Mouse (Mus musculus): ENCODE data around the gene Ammecr1. TPM values are rescaled to one million over a fixed set of nuclear protein-coding genes. Genes with fewer than 3 reads are reported as not detected.

Gene Ammecr1
- polyA plus RNA-seq, 1 experiment from 2014 or later, result 8.7 TPM

- no peak overlapping the region for H3K4me2 ChIP-seq (replicated peaks)
- no peaks in the 10 kb centered on the region for H3K9me3 ChIP-seq
- H3K4me1 ChIP-seq, result no peaks in the 10 kb centered on the region
- no peak for ATAC-seq (ENCODE audit: low FRiP score, low read depth)
- WGBS, result 74% methylated on average over 4 of the region's 4 CpGs
- H3K36me3 ChIP-seq, result no peaks in the 10 kb centered on the region
- H3K27me3 ChIP-seq (replicated peaks), result no peaks in the 10 kb centered on the region; the same call in 1 of the 2 replicates
- H3K9ac ChIP-seq, result no peak overlapping the region
- H3K27ac ChIP-seq, result no peak overlapping the region
- H3K4me3 ChIP-seq, result no peak overlapping the region
Measured at GRCm38 (mm10) chrX:142979224-142979623, 12.7 kb upstream of the Ammecr1 start.

GRCm38 (mm10) chrX:142972443-142972970 is 6.0 kb upstream of the Ammecr1 start:
- H3K36me3 ChIP-seq, result no peaks in the 10 kb centered on the region
- no peak overlapping the region for H3K4me3 ChIP-seq
- H3K27me3 ChIP-seq (replicated peaks), result peaks cover 5% of the 10 kb centered on the region; the same call in 1 of the 2 replicates
- ATAC-seq (ENCODE audit: low FRiP score, low read depth), result no peak
- H3K9ac ChIP-seq, result no peak overlapping the region
- no peaks in the 10 kb centered on the region for H3K9me3 ChIP-seq
- no peak overlapping the region for H3K4me2 ChIP-seq (replicated peaks)
- 38% methylated on average over 7 of the region's 7 CpGs for WGBS
- H3K4me1 ChIP-seq, result no peaks in the 10 kb centered on the region
- H3K27ac ChIP-seq, result no peak overlapping the region

GRCm38 (mm10) chrX:142971759-142972158 is 5.2 kb upstream of the Ammecr1 start:
- H3K27me3 ChIP-seq (replicated peaks), result peaks cover 5% of the 10 kb centered on the region; the same call in 1 of the 2 replicates
- H3K9me3 ChIP-seq, result no peaks in the 10 kb centered on the region
- no peak overlapping the region for H3K27ac ChIP-seq
- H3K9ac ChIP-seq, result no peak overlapping the region
- 90% methylated on average over 3 of the region's 3 CpGs for WGBS
- no peaks in the 10 kb centered on the region for H3K4me1 ChIP-seq
- H3K4me2 ChIP-seq (replicated peaks), result no peak overlapping the region
- no peak overlapping the region for H3K4me3 ChIP-seq
- ATAC-seq (ENCODE audit: low FRiP score, low read depth), result no peak
- no peaks in the 10 kb centered on the region for H3K36me3 ChIP-seq

- Histone ChIP-seq H3K4me1 (no peaks in the 10 kb centered on the region), H3K27me3 (replicated peaks) (0 out of 2 replicates have a peak, but pooled peaks cover 6% of the 10 kb centered on the region), H3K4me2 (replicated peaks) (peak overlapping the region; percentile 50), H3K27ac (no peak overlapping the region), H3K9me3 (no peaks in the 10 kb centered on the region), H3K36me3 (no peaks in the 10 kb centered on the region), H3K9ac (no peak overlapping the region), H3K4me3 (peak overlapping the region; percentile 57)
- no peak for ATAC-seq (ENCODE audit: low FRiP score, low read depth)
- 41% methylated on average over 7 of the region's 7 CpGs for WGBS
Measured at GRCm38 (mm10) chrX:142967067-142967466, 539 bp upstream of the Ammecr1 start.

GRCm38 (mm10) chrX:142965236-142966007 is 1.1 kb downstream of the Ammecr1 start:
- 21% methylated on average over 23 of the region's 23 CpGs for WGBS
- Histone ChIP-seq H3K4me1 (no peaks in the 10 kb centered on the region), H3K9me3 (no peaks in the 10 kb centered on the region), H3K4me3 (peak overlapping the region; percentile 57), H3K27me3 (replicated peaks) (0 out of 2 replicates have a peak, but pooled peaks cover 6% of the 10 kb centered on the region), H3K36me3 (no peaks in the 10 kb centered on the region), H3K27ac (no peak overlapping the region), H3K9ac (peak overlapping the region; percentile 72), H3K4me2 (replicated peaks) (peak overlapping the region; percentile 67)
- peak; percentile 23; the same call in 1 of the 2 replicates for ATAC-seq (ENCODE audit: low FRiP score, low read depth)

- Histone ChIP-seq H3K9ac (no peak overlapping the region), H3K4me3 (no peak overlapping the region), H3K27ac (no peak overlapping the region), H3K4me2 (replicated peaks) (no peak overlapping the region), H3K9me3 (no peaks in the 10 kb centered on the region), H3K36me3 (no peaks in the 10 kb centered on the region), H3K27me3 (replicated peaks) (no peaks in the 10 kb centered on the region), H3K4me1 (no peaks in the 10 kb centered on the region)
- no peak for ATAC-seq (ENCODE audit: low FRiP score, low read depth)
- WGBS, result 83% methylated on average over 2 of the region's 2 CpGs
Measured at GRCm38 (mm10) chrX:142960434-142960833, 6.1 kb downstream of the Ammecr1 start.

GRCm38 (mm10) chrX:142959674-142960307 is 6.7 kb downstream of the Ammecr1 start:
- Histone ChIP-seq H3K36me3 (no peaks in the 10 kb centered on the region), H3K4me2 (replicated peaks) (no peak overlapping the region), H3K27me3 (replicated peaks) (no peaks in the 10 kb centered on the region), H3K4me3 (no peak overlapping the region), H3K9ac (no peak overlapping the region), H3K9me3 (no peaks in the 10 kb centered on the region), H3K27ac (no peak overlapping the region), H3K4me1 (no peaks in the 10 kb centered on the region)
- ATAC-seq (ENCODE audit: low FRiP score, low read depth), result no peak
- 85% methylated on average over 4 of the region's 4 CpGs for WGBS

- Histone ChIP-seq H3K9ac (no peak overlapping the region), H3K4me3 (no peak overlapping the region), H3K4me2 (replicated peaks) (no peak overlapping the region), H3K27ac (no peak overlapping the region), H3K27me3 (replicated peaks) (no peaks in the 10 kb centered on the region), H3K36me3 (no peaks in the 10 kb centered on the region), H3K4me1 (no peaks in the 10 kb centered on the region), H3K9me3 (no peaks in the 10 kb centered on the region)
- no peak for ATAC-seq (ENCODE audit: low FRiP score, low read depth)
- 91% methylated on average over 4 of the region's 4 CpGs for WGBS
Measured at GRCm38 (mm10) chrX:142928430-142928829, 38.1 kb downstream of the Ammecr1 start.

- Histone ChIP-seq H3K9me3 (no peaks in the 10 kb centered on the region), H3K4me2 (replicated peaks) (no peak overlapping the region), H3K27me3 (replicated peaks) (no peaks in the 10 kb centered on the region), H3K27ac (no peak overlapping the region), H3K36me3 (no peaks in the 10 kb centered on the region), H3K9ac (no peak overlapping the region), H3K4me3 (no peak overlapping the region), H3K4me1 (no peaks in the 10 kb centered on the region)
- WGBS, result 57% methylated on average over 3 of the region's 3 CpGs
- ATAC-seq (ENCODE audit: low FRiP score, low read depth), result no peak
Measured at GRCm38 (mm10) chrX:142917394-142917793, 49.1 kb downstream of the Ammecr1 start.

- no peak overlapping the region for H3K4me2 ChIP-seq (replicated peaks)
- H3K36me3 ChIP-seq, result no peaks in the 10 kb centered on the region
- no peaks in the 10 kb centered on the region for H3K9me3 ChIP-seq
- ATAC-seq (ENCODE audit: low FRiP score, low read depth), result no peak
- H3K27ac ChIP-seq, result no peak overlapping the region
- H3K4me3 ChIP-seq, result no peak overlapping the region
- H3K27me3 ChIP-seq (replicated peaks), result no peaks in the 10 kb centered on the region
- no peaks in the 10 kb centered on the region for H3K4me1 ChIP-seq
- WGBS, result 67% methylated on average over 4 of the region's 4 CpGs
- H3K9ac ChIP-seq, result no peak overlapping the region
Measured at GRCm38 (mm10) chrX:142916719-142917118, 49.8 kb downstream of the Ammecr1 start.

GRCm38 (mm10) chrX:142914208-142914607 is 52.3 kb downstream of the Ammecr1 start:
- no peak overlapping the region for H3K4me2 ChIP-seq (replicated peaks)
- H3K4me3 ChIP-seq, result no peak overlapping the region
- H3K27ac ChIP-seq, result no peak overlapping the region
- no peak for ATAC-seq (ENCODE audit: low FRiP score, low read depth)
- no peak overlapping the region for H3K9ac ChIP-seq
- no peaks in the 10 kb centered on the region for H3K27me3 ChIP-seq (replicated peaks)
- no peaks in the 10 kb centered on the region for H3K9me3 ChIP-seq
- no peaks in the 10 kb centered on the region for H3K36me3 ChIP-seq
- no peaks in the 10 kb centered on the region for H3K4me1 ChIP-seq

- Histone ChIP-seq H3K27me3 (replicated peaks) (no peaks in the 10 kb centered on the region), H3K4me2 (replicated peaks) (no peak overlapping the region), H3K9me3 (no peaks in the 10 kb centered on the region), H3K4me3 (no peak overlapping the region), H3K27ac (no peak overlapping the region), H3K36me3 (no peaks in the 10 kb centered on the region), H3K4me1 (no peaks in the 10 kb centered on the region), H3K9ac (no peak overlapping the region)
- WGBS, result 86% methylated on average over 8 of the region's 8 CpGs
- ATAC-seq (ENCODE audit: low FRiP score, low read depth), result no peak
Measured at GRCm38 (mm10) chrX:142903854-142904253, 62.7 kb downstream of the Ammecr1 start.

Measured in neural tube, embryonic 12.5 days (tissue).